Mouse (Mus musculus): ENCODE measurements around the gene Tpo. TPM values are rescaled to one million over a fixed set of nuclear protein-coding genes. Genes with fewer than 3 reads are reported as not detected.

Tpo gene
- total and polyA plus RNA-seq, 3 experiments, result not detected

- DNase-seq (ENCODE audit: low read depth, low spot score), result no peak
Measured at GRCm38 (mm10) chr12:30058044-30058443, 74.4 kb downstream of the Tpo start.

GRCm38 (mm10) chr12:30054761-30055540, 77.5 kb downstream of the Tpo start:
- TF ChIP-seq ZKSCAN1 (IDR thresholded peaks at IDR 0.05; ENCODE audit: low read depth, low read length) (no peak), RCOR1 (IDR thresholded peaks at IDR 0.05; ENCODE audit: low read depth, low read length) (no peak), ETS1 (IDR thresholded peaks at IDR 0.05; ENCODE audit: low read depth, low read length) (no peak)
- Histone ChIP-seq H3K9me3 (replicated peaks; ENCODE audit: insufficient read depth, low read length) (no peaks in the 10 kb centered on the region), H3K4me3 (ENCODE audit: control insufficient read depth in 1 of 2, insufficient read depth in 1 of 2, low read depth in 2 of 2, low read length in 2 of 2) (no peak overlapping the region), H3K27me3 (ENCODE audit: control insufficient read depth in 1 of 2, insufficient read depth in 2 of 2, low read length in 2 of 2) (no peaks in the 10 kb centered on the region), H3K79me2 (ENCODE audit: control insufficient read depth, insufficient read depth, low read length, poor library complexity) (no peaks in the 10 kb centered on the region), H3K36me3 (ENCODE audit: control insufficient read depth in 1 of 2, insufficient read depth in 2 of 2, low read length in 2 of 2) (no peaks in the 10 kb centered on the region), H3K4me1 (ENCODE audit: control insufficient read depth in 1 of 2, insufficient read depth in 2 of 2, low read length in 2 of 2) (no peaks in the 10 kb centered on the region), H3K9ac (ENCODE audit: control insufficient read depth, low read depth, low read length, poor library complexity, severe bottlenecking) (no peak overlapping the region), H3K27ac (ENCODE audit: control insufficient read depth, low read depth, low read length) (no peak overlapping the region)
- no peak for DNase-seq (ENCODE audit: low read depth, low spot score)

More at GRCm38 (mm10) chr12:30058044-30058443, 74.4 kb downstream of the Tpo start:
- Histone ChIP-seq H3K4me3 (ENCODE audit: control insufficient read depth in 1 of 2, insufficient read depth in 1 of 2, low read depth in 2 of 2, low read length in 2 of 2) (no peak overlapping the region), H3K79me2 (ENCODE audit: control insufficient read depth, insufficient read depth, low read length, poor library complexity) (no peaks in the 10 kb centered on the region), H3K9ac (ENCODE audit: control insufficient read depth, low read depth, low read length, poor library complexity, severe bottlenecking) (no peak overlapping the region), H3K36me3 (ENCODE audit: control insufficient read depth in 1 of 2, insufficient read depth in 2 of 2, low read length in 2 of 2) (no peaks in the 10 kb centered on the region), H3K27ac (ENCODE audit: control insufficient read depth, low read depth, low read length) (no peak overlapping the region), H3K4me1 (ENCODE audit: control insufficient read depth in 1 of 2, insufficient read depth in 2 of 2, low read length in 2 of 2) (no peaks in the 10 kb centered on the region), H3K27me3 (ENCODE audit: control insufficient read depth in 1 of 2, insufficient read depth in 2 of 2, low read length in 2 of 2) (no peaks in the 10 kb centered on the region), H3K9me3 (replicated peaks; ENCODE audit: insufficient read depth, low read length) (no peaks in the 10 kb centered on the region)
- no peak for TF ChIP-seq NRF1 (IDR thresholded peaks at IDR 0.05; ENCODE audit: insufficient read depth, low read depth, low read length, poor library complexity, severe bottlenecking)
- no peak for TF ChIP-seq GATA1 (IDR thresholded peaks at IDR 0.05; ENCODE audit: low read depth, low read length)
- TF ChIP-seq ETS1 (IDR thresholded peaks at IDR 0.05; ENCODE audit: low read depth, low read length), result no peak
- no peak for TF ChIP-seq NELFE (IDR thresholded peaks at IDR 0.05; ENCODE audit: low read depth, low read length)
- no peak for TF ChIP-seq MYC (IDR thresholded peaks at IDR 0.05; ENCODE audit: low read depth, low read length)
- TF ChIP-seq SMC3 (IDR thresholded peaks at IDR 0.05; ENCODE audit: low read depth, low read length), result no peak
- no peak for TF ChIP-seq POLR2A (IDR thresholded peaks at IDR 0.05; ENCODE audit: control insufficient read depth in 1 of 2, insufficient read depth in 1 of 2, low read depth in 1 of 2, low read length in 2 of 2, poor library complexity in 1 of 2)
- TF ChIP-seq EP300 (IDR thresholded peaks at IDR 0.05; ENCODE audit: low read depth in 1 of 2, low read length in 2 of 2), result no peak
- TF ChIP-seq SIN3A (IDR thresholded peaks at IDR 0.05; ENCODE audit: low read length), result no peak
- no peak for TF ChIP-seq UBTF (IDR thresholded peaks at IDR 0.05; ENCODE audit: borderline replicate concordance, insufficient read depth, low read depth, low read length)
- no peak for TF ChIP-seq ZKSCAN1 (IDR thresholded peaks at IDR 0.05; ENCODE audit: low read depth, low read length)
- TF ChIP-seq MXI1 (IDR thresholded peaks at IDR 0.05; ENCODE audit: low read depth, low read length), result no peak
- TF ChIP-seq CTCF (IDR thresholded peaks at IDR 0.05 in 2 of 3, conservative IDR thresholded peaks at IDR 0.05 in 1 of 3; ENCODE audit: control insufficient read depth in 1 of 3, insufficient read depth in 1 of 3, low read depth in 2 of 3, low read length in 3 of 3, poor library complexity in 1 of 3, severe bottlenecking in 1 of 3), result no peak
- no peak for TF ChIP-seq MEF2A (IDR thresholded peaks at IDR 0.05; ENCODE audit: extremely low read depth, insufficient replicate concordance, low read depth, low read length, poor library complexity, severe bottlenecking)
- TF ChIP-seq ELF1 (IDR thresholded peaks at IDR 0.05; ENCODE audit: low read depth, low read length), result no peak
